Mouse (Mus musculus): Measurements from ENCODE around the gene Lrrc55. TPM values are rescaled to one million over a fixed set of nuclear protein-coding genes. Genes with fewer than 3 reads are reported as not detected.
"Not testable (repeated sequence)": the region's sequence is repeated elsewhere in the genome, so short reads cannot be mapped to it uniquely, and the experiment has no call there.

Gene Lrrc55
- 11.0 and 11.7 TPM in 2 replicates for polyA plus RNA-seq (2014; fragmentation: Nextera tagmentation; extraction: Ambion mirVana)

GRCm38 (mm10) chr2:85196901-85197300 is at the start of gene Lrrc55:
Lrrc55 (minus strand) TSS chr2:85197197.
- WGBS, result 86% methylated on average over 1 of the region's 1 CpGs
- Histone ChIP-seq H3K27me3 (replicated peaks; ENCODE audit: control insufficient read depth, insufficient read depth, low read length) (no peaks in the 10 kb centered on the region), H3K36me3 (ENCODE audit: control insufficient read depth, insufficient read depth, low read length) (no peaks in the 10 kb centered on the region), H3K27ac (ENCODE audit: low read depth, low read length) (peak within 1 kb of the TSS; percentile 70), H3K4me3 (ENCODE audit: low read depth, low read length) (peak within 1 kb of the TSS; percentile 39), H3K9me3 (replicated peaks; ENCODE audit: control insufficient read depth, low read length) (no peaks in the 10 kb centered on the region), H3K4me2 (ENCODE audit: low read length) (peak within 1 kb of the TSS; percentile 61), H3K4me1 (ENCODE audit: control insufficient read depth, insufficient read depth, low read length) (no peaks in the 10 kb centered on the region), H3K9ac (ENCODE audit: low read length) (peak within 1 kb of the TSS; percentile 76)
- DNase-seq (ENCODE audit: low spot score) (no peak), ATAC-seq (no peak)

GRCm38 (mm10) chr2:85246506-85247082 is 49.6 kb upstream of the Lrrc55 start:
- peak; percentile 74 for ATAC-seq
- no peak overlapping the region for H3K27ac ChIP-seq (ENCODE audit: low read depth, low read length)
- WGBS, result 11% methylated on average over 4 of the region's 4 CpGs

GRCm38 (mm10) chr2:85245737-85246136 is 48.7 kb upstream of the Lrrc55 start:
- ATAC-seq, result no peak
- WGBS, result 80% methylated on average over 5 of the region's 5 CpGs

More at GRCm38 (mm10) chr2:85246506-85247082, 49.6 kb upstream of the Lrrc55 start:
- no peaks in the 10 kb centered on the region for H3K9me3 ChIP-seq (replicated peaks; ENCODE audit: control insufficient read depth, low read length)
- H3K36me3 ChIP-seq (ENCODE audit: control insufficient read depth, insufficient read depth, low read length), result no peaks in the 10 kb centered on the region
- no peaks in the 10 kb centered on the region for H3K4me1 ChIP-seq (ENCODE audit: control insufficient read depth, insufficient read depth, low read length)
- DNase-seq (ENCODE audit: low spot score), result peak; percentile 77
- no peak overlapping the region for H3K4me2 ChIP-seq (ENCODE audit: low read length)
- no peaks in the 10 kb centered on the region for H3K27me3 ChIP-seq (replicated peaks; ENCODE audit: control insufficient read depth, insufficient read depth, low read length)
- H3K4me3 ChIP-seq (ENCODE audit: low read depth, low read length), result no peak overlapping the region
- no peak overlapping the region for H3K9ac ChIP-seq (ENCODE audit: low read length)

GRCm38 (mm10) chr2:85238068-85238667 is 41.2 kb upstream of the Lrrc55 start:
- DNase-seq (ENCODE audit: low spot score) (no peak), ATAC-seq (no peak)
- 63% methylated on average over 4 of the region's 4 CpGs for WGBS

More at GRCm38 (mm10) chr2:85245737-85246136, 48.7 kb upstream of the Lrrc55 start:
- no peak overlapping the region for H3K4me2 ChIP-seq (ENCODE audit: low read length)
- H3K4me1 ChIP-seq (ENCODE audit: control insufficient read depth, insufficient read depth, low read length), result no peaks in the 10 kb centered on the region
- no peaks in the 10 kb centered on the region for H3K36me3 ChIP-seq (ENCODE audit: control insufficient read depth, insufficient read depth, low read length)
- no peak for DNase-seq (ENCODE audit: low spot score)
- no peak overlapping the region for H3K27ac ChIP-seq (ENCODE audit: low read depth, low read length)
- no peak overlapping the region for H3K4me3 ChIP-seq (ENCODE audit: low read depth, low read length)
- no peaks in the 10 kb centered on the region for H3K27me3 ChIP-seq (replicated peaks; ENCODE audit: control insufficient read depth, insufficient read depth, low read length)
- no peak overlapping the region for H3K9ac ChIP-seq (ENCODE audit: low read length)
- H3K9me3 ChIP-seq (replicated peaks; ENCODE audit: control insufficient read depth, low read length), result no peaks in the 10 kb centered on the region

GRCm38 (mm10) chr2:85237231-85237630 is 40.2 kb upstream of the Lrrc55 start:
- not testable (repeated sequence) for ATAC-seq

More at GRCm38 (mm10) chr2:85238068-85238667, 41.2 kb upstream of the Lrrc55 start:
- Histone ChIP-seq H3K27me3 (replicated peaks; ENCODE audit: control insufficient read depth, insufficient read depth, low read length) (no peaks in the 10 kb centered on the region), H3K27ac (ENCODE audit: low read depth, low read length) (no peak overlapping the region), H3K36me3 (ENCODE audit: control insufficient read depth, insufficient read depth, low read length) (no peaks in the 10 kb centered on the region), H3K4me2 (ENCODE audit: low read length) (no peak overlapping the region), H3K4me3 (ENCODE audit: low read depth, low read length) (no peak overlapping the region), H3K4me1 (ENCODE audit: control insufficient read depth, insufficient read depth, low read length) (no peaks in the 10 kb centered on the region), H3K9ac (ENCODE audit: low read length) (no peak overlapping the region), H3K9me3 (replicated peaks; ENCODE audit: control insufficient read depth, low read length) (no peaks in the 10 kb centered on the region)

GRCm38 (mm10) chr2:85230771-85231511 is 33.9 kb upstream of the Lrrc55 start:
- DNase-seq (ENCODE audit: low spot score) (no peak), ATAC-seq (no peak)
- Histone ChIP-seq H3K27me3 (replicated peaks; ENCODE audit: control insufficient read depth, insufficient read depth, low read length) (no peaks in the 10 kb centered on the region), H3K9me3 (replicated peaks; ENCODE audit: control insufficient read depth, low read length) (no peaks in the 10 kb centered on the region), H3K9ac (ENCODE audit: low read length) (no peak overlapping the region), H3K36me3 (ENCODE audit: control insufficient read depth, insufficient read depth, low read length) (no peaks in the 10 kb centered on the region), H3K27ac (ENCODE audit: low read depth, low read length) (no peak overlapping the region), H3K4me3 (ENCODE audit: low read depth, low read length) (no peak overlapping the region), H3K4me2 (ENCODE audit: low read length) (no peak overlapping the region), H3K4me1 (ENCODE audit: control insufficient read depth, insufficient read depth, low read length) (no peaks in the 10 kb centered on the region)
- WGBS, result 87% methylated on average over 4 of the region's 4 CpGs

More at GRCm38 (mm10) chr2:85237231-85237630, 40.2 kb upstream of the Lrrc55 start:
- H3K27me3 ChIP-seq (replicated peaks; ENCODE audit: control insufficient read depth, insufficient read depth, low read length); H3K4me1 ChIP-seq (ENCODE audit: control insufficient read depth, insufficient read depth, low read length); H3K9ac ChIP-seq (ENCODE audit: low read length); DNase-seq (ENCODE audit: low spot score); H3K36me3 ChIP-seq (ENCODE audit: control insufficient read depth, insufficient read depth, low read length); H3K27ac ChIP-seq (ENCODE audit: low read depth, low read length); H3K4me3 ChIP-seq (ENCODE audit: low read depth, low read length); H3K4me2 ChIP-seq (ENCODE audit: low read length); H3K9me3 ChIP-seq (replicated peaks; ENCODE audit: control insufficient read depth, low read length): not testable (repeated sequence)
- 86% methylated on average over 2 of the region's 2 CpGs for WGBS

- DNase-seq (ENCODE audit: low spot score), result peak; percentile 31
- H3K9me3 ChIP-seq (replicated peaks; ENCODE audit: control insufficient read depth, low read length), result no peaks in the 10 kb centered on the region
Observed at GRCm38 (mm10) chr2:85229606-85230005, 32.6 kb upstream of the Lrrc55 start.

GRCm38 (mm10) chr2:85227816-85228335 is 30.9 kb upstream of the Lrrc55 start:
- H3K9ac ChIP-seq (ENCODE audit: low read length), result no peak overlapping the region
- 81% methylated on average over 3 of the region's 3 CpGs for WGBS
- no peak overlapping the region for H3K4me3 ChIP-seq (ENCODE audit: low read depth, low read length)
- peaks cover 2% of the 10 kb centered on the region; the same call in 1 of the 2 replicates for H3K4me1 ChIP-seq (ENCODE audit: control insufficient read depth, insufficient read depth, low read length)
- DNase-seq (ENCODE audit: low spot score), result no peak
- no peak for ATAC-seq
- H3K4me2 ChIP-seq (ENCODE audit: low read length), result no peak overlapping the region
- no peaks in the 10 kb centered on the region for H3K9me3 ChIP-seq (replicated peaks; ENCODE audit: control insufficient read depth, low read length)
- H3K27ac ChIP-seq (ENCODE audit: low read depth, low read length), result no peak overlapping the region
- H3K36me3 ChIP-seq (ENCODE audit: control insufficient read depth, insufficient read depth, low read length), result no peaks in the 10 kb centered on the region
- no peaks in the 10 kb centered on the region for H3K27me3 ChIP-seq (replicated peaks; ENCODE audit: control insufficient read depth, insufficient read depth, low read length)

More at GRCm38 (mm10) chr2:85229606-85230005, 32.6 kb upstream of the Lrrc55 start:
- H3K27ac ChIP-seq (ENCODE audit: low read depth, low read length), result no peak overlapping the region
- no peak overlapping the region for H3K4me3 ChIP-seq (ENCODE audit: low read depth, low read length)
- 0 out of 2 replicates have a peak, but pooled peaks have one; percentile 33 for ATAC-seq
- 58% methylated on average over 3 of the region's 3 CpGs for WGBS
- H3K9ac ChIP-seq (ENCODE audit: low read length), result no peak overlapping the region
- H3K27me3 ChIP-seq (replicated peaks; ENCODE audit: control insufficient read depth, insufficient read depth, low read length), result no peaks in the 10 kb centered on the region
- H3K4me1 ChIP-seq (ENCODE audit: control insufficient read depth, insufficient read depth, low read length), result no peaks in the 10 kb centered on the region
- no peak overlapping the region for H3K4me2 ChIP-seq (ENCODE audit: low read length)
- H3K36me3 ChIP-seq (ENCODE audit: control insufficient read depth, insufficient read depth, low read length), result no peaks in the 10 kb centered on the region
